Mouse (Mus musculus): ENCODE results near the gene Gm17124.
"Not testable (repeated sequence)": the region's sequence is repeated elsewhere in the genome, so short reads cannot be mapped to it uniquely, and the experiment has no call there.

Gm17124 gene

DNA sequence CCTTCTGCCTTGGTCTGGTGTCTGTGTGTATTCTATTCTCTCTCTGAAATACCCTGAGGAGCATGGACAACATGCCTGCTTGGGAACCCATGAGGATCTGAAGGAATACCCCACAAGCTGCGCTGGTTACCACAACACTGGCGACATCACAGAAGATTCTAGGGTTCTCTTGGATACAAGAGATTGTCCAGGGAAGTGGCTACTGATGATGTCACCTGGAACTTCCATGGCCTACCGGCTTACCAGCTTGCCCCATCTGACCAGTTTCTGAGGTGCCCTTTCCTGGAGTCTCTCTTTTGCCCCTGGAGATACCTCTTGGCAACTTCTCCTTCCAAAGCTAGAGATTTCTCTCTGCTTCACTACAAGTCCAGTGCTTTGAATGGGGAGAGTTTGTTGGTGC lies at the start of gene Gm17124:
Gene Gm17124 (minus strand): TSS at position 101 of the 400 bp plus-strand sequence.
- DNase-seq (ENCODE audit: low read depth, low spot score) = not testable (repeated sequence)

- DNase-seq (ENCODE audit: low read depth, low spot score) = not testable (repeated sequence)
Observed at GRCm38 (mm10) chr14:42641817-42642216, 42.1 kb upstream of the Gm17124 start, which contains the start of gene Gm3633. Gene Gm3633 (minus strand): TSS chr14:42641917.
